Comparison of ENCODE assay signal across 22 mouse cellular contexts in genomic region chr7:64365863-64366262, GRCm38 (mm10). TPM values are rescaled to one million over a fixed set of nuclear protein-coding genes. Genes with fewer than 3 reads are reported as not detected.
A peak's percentile ranks its signal among the peaks of the same experiment; 100 is the strongest.
DNase-seq lines count a peak whose midpoint lies in the region; ATAC-seq and TF ChIP-seq lines count a peak whose summit lies in the region.
"Had no signal": no experiment of that assay in that cellular context is flagged by ENCODE, and none has a peak within 500 bp of the region (broad histone marks: within the 10 kb centered on the region; RNA-seq: fewer than 3 reads in every experiment).

No protein-coding gene starts in this region.

- H3K79me2 ChIP-seq in heart, adult 2 months (replicated peaks; ENCODE audit: control insufficient read depth, insufficient read depth, low read length): no peaks in the 10 kb centered on the region

- TF ChIP-seq EP300 in heart, adult 2 months (IDR thresholded peaks at IDR 0.05; ENCODE audit: insufficient read depth, low read depth, low read length): no peak

- no peak overlapping the region for H3K4me3 ChIP-seq in lung, embryonic 16.5 days (ENCODE audit: low read length)
- no peak overlapping the region for H3K4me3 ChIP-seq in heart, adult 2 months
- H3K4me3 ChIP-seq: embryonic facial prominence, embryonic 13.5 days; embryonic facial prominence, embryonic 15.5 days; erythroblast, embryonic 14.5 days; forebrain, embryonic 10.5 days; forebrain, embryonic 12.5 days had no signal

- peaks cover 15% of the 10 kb centered on the region for H3K36me3 ChIP-seq in lung, embryonic 16.5 days (ENCODE audit: control insufficient read depth, insufficient read depth, low read length)
- no peaks in the 10 kb centered on the region for H3K36me3 ChIP-seq in heart, adult 2 months (ENCODE audit: control insufficient read depth, insufficient read depth, low read length)

- no peak overlapping the region for H3K4me2 ChIP-seq in lung, embryonic 16.5 days (ENCODE audit: low read depth, low read length)
- H3K4me2 ChIP-seq: embryonic facial prominence, embryonic 13.5 days; embryonic facial prominence, embryonic 15.5 days; forebrain, embryonic 12.5 days had no signal

- no peak for DNase-seq in lung, postnatal 14 days
- peak; percentile 58 for DNase-seq in lung, postnatal 25 days (ENCODE audit: low spot score)
- DNase-seq in lung, postnatal 36 days: peak; percentile 68
- no peak for DNase-seq in heart, adult 2 months
- DNase-seq: adrenal gland, adult 2 months; adrenal gland, postnatal 10 days; adrenal gland, postnatal 25 days; cerebellum, adult 11 months; cerebellum, adult 18-20 months; cerebellum, adult 8-10 months; cerebellum, adult 9-11 months; cerebellum, postnatal 14 days; cerebellum, postnatal 36 days; embryo, embryonic 11 days had no signal

- TF ChIP-seq POLR2A in heart, adult 2 months (IDR thresholded peaks at IDR 0.05; ENCODE audit: insufficient read depth, low read depth, low read length): no peak

- no peak for TF ChIP-seq CTCF in heart, adult 2 months (IDR thresholded peaks at IDR 0.05)

- 0 out of 2 replicates have a peak, but pooled peaks have one; percentile 38 for ATAC-seq in lung, embryonic 16.5 days (ENCODE audit: low read depth)
- ATAC-seq: forebrain, embryonic 14.5 days; forebrain, embryonic 16.5 days had no signal

- intact Hi-C loops in heart, adult 2 months (cut with DNase I): no loop called here

- H3K9ac ChIP-seq in lung, embryonic 16.5 days (ENCODE audit: low read length): no peak overlapping the region
- no peak overlapping the region for H3K9ac ChIP-seq in heart, adult 2 months (ENCODE audit: low read depth, low read length)
- H3K9ac ChIP-seq: embryonic facial prominence, embryonic 13.5 days; embryonic facial prominence, embryonic 15.5 days; forebrain, embryonic 12.5 days had no signal

- H3K9me3 ChIP-seq in lung, embryonic 16.5 days (ENCODE audit: control insufficient read depth, low read length): no peaks in the 10 kb centered on the region
- H3K9me3 ChIP-seq: embryonic facial prominence, embryonic 13.5 days; embryonic facial prominence, embryonic 15.5 days; forebrain, embryonic 10.5 days; forebrain, embryonic 12.5 days had no signal

- H3K27ac ChIP-seq in lung, embryonic 16.5 days (ENCODE audit: low read length): no peak overlapping the region
- H3K27ac ChIP-seq in heart, adult 2 months: no peak overlapping the region
- H3K27ac ChIP-seq: embryonic facial prominence, embryonic 13.5 days; embryonic facial prominence, embryonic 15.5 days; forebrain, embryonic 10.5 days; forebrain, embryonic 12.5 days had no signal

- H3K27me3 ChIP-seq in lung, embryonic 16.5 days (ENCODE audit: control insufficient read depth, insufficient read depth, low read depth, low read length): no peaks in the 10 kb centered on the region
- no peaks in the 10 kb centered on the region for H3K27me3 ChIP-seq in heart, adult 2 months (ENCODE audit: control insufficient read depth, insufficient read depth, low read length)
- H3K27me3 ChIP-seq: embryonic facial prominence, embryonic 13.5 days; embryonic facial prominence, embryonic 15.5 days; forebrain, embryonic 12.5 days had no signal

- H3K4me1 ChIP-seq in lung, embryonic 16.5 days (replicated peaks; ENCODE audit: control insufficient read depth, insufficient read depth, low read length): no peaks in the 10 kb centered on the region
- H3K4me1 ChIP-seq in heart, adult 2 months (ENCODE audit: control insufficient read depth, insufficient read depth, low read length): no peaks in the 10 kb centered on the region
- H3K4me1 ChIP-seq: forebrain, embryonic 12.5 days had no signal

- WGBS in lung, embryonic 16.5 days: 66% methylated on average over 5 of the region's 5 CpGs
- 92% methylated on average over 5 of the region's 5 CpGs for WGBS in heart, adult 2 months

RNA-seq across cellular contexts. Expression of gene Fan1, which starts 8.0 kb away (rescaled TPM):
- 5.4 and 6.4 TPM in 2 replicates for polyA plus RNA-seq in lung, embryonic 16.5 days (2015; fragmentation: Nextera tagmentation; extraction: Ambion mirVana)
- total RNA-seq in heart, adult 2 months (2021): 1 to 10 TPM; 8.2 to 9.6 TPM
- 2.1 and 4.3 TPM in 2 replicates for polyA plus RNA-seq in heart, adult 2 months (2012; rRNA removed)

RNA-seq across cellular contexts. Expression of gene Mphosph10, which starts 26.2 kb away (rescaled TPM):
- 31.5 and 36.4 TPM in 2 replicates for polyA plus RNA-seq in lung, embryonic 16.5 days (2015; fragmentation: Nextera tagmentation; extraction: Ambion mirVana)
- total RNA-seq in heart, adult 2 months (2021): 10 to 100 TPM; 10.8 to 15.3 TPM
- 0.66 and 2.0 TPM in 2 replicates for polyA plus RNA-seq in heart, adult 2 months (2012; rRNA removed)

RNA-seq across cellular contexts. Expression of gene Mcee, which starts 26.5 kb away (rescaled TPM):
- 86.3 and 88.0 TPM in 2 replicates for polyA plus RNA-seq in lung, embryonic 16.5 days (2015; fragmentation: Nextera tagmentation; extraction: Ambion mirVana)
- 100 to 1,000 TPM; 169 to 198 TPM for total RNA-seq in heart, adult 2 months (2021)
- polyA plus RNA-seq in heart, adult 2 months (2012; rRNA removed): 92.4 and 134 TPM in 2 replicates

Comparison
In these comparisons a context has a peak if more than half of its experiments do, and no peak if none do; other contexts are left out.
1. DNase-seq: peak in lung, postnatal 25 days (single experiment) and lung, postnatal 36 days (single experiment); none in lung, postnatal 14 days (single experiment) and heart, adult 2 months (0 of 2).
2. RNA of gene Mphosph10, which starts 26.2 kb away (polyA plus RNA-seq): 31.5 to 36.4 TPM in lung, embryonic 16.5 days; 0.66 to 2.0 TPM in heart, adult 2 months; every median in the first group is over 10 times any median in the second.